Comparison of ENCODE assay signal across 22 mouse cellular contexts in genomic region chr10:71106491-71107205, GRCm38 (mm10). TPM values are rescaled to one million over a fixed set of nuclear protein-coding genes. Genes with fewer than 3 reads are reported as not detected.
DNase-seq lines count a peak whose midpoint lies in the region; ATAC-seq and TF ChIP-seq lines count a peak whose summit lies in the region.
"Had no signal": no experiment of that assay in that cellular context is flagged by ENCODE, and none has a peak within 500 bp of the region (broad histone marks: within the 10 kb centered on the region; RNA-seq: fewer than 3 reads in every experiment).

No protein-coding gene starts in this region.

- no peak for TF ChIP-seq CTCF in kidney, adult 2 months (conservative IDR thresholded peaks at IDR 0.05; ENCODE audit: insufficient read depth, insufficient read length, low read depth, low read length)

- H3K4me3 ChIP-seq in kidney, adult 2 months (ENCODE audit: insufficient read depth, low read depth, low read length), result no peak overlapping the region
- H3K4me3 ChIP-seq in megakaryocyte, embryonic 14.5 days (replicated peaks), result peak overlapping the region; percentile 50
- peak overlapping the region in 1 of 2 experiments; percentile 29; a peak in 2 of 4 replicates for H3K4me3 ChIP-seq in ES-E14 (ENCODE audit: insufficient read depth in 1 of 2, low read depth in 1 of 2, low read length in 2 of 2, poor library complexity in 1 of 2, severe bottlenecking in 1 of 2)
- no peak overlapping the region for H3K4me3 ChIP-seq in neural tube, embryonic 15.5 days (replicated peaks)
- H3K4me3 ChIP-seq: embryonic facial prominence, embryonic 10.5 days; forebrain, embryonic 13.5 days; heart, adult 2 months; heart, embryonic 15.5 days; hindbrain, embryonic 10.5 days had no signal

- no peaks in the 10 kb centered on the region for H3K36me3 ChIP-seq in kidney, adult 2 months (ENCODE audit: control insufficient read depth, insufficient read depth, low read length)
- H3K36me3 ChIP-seq in megakaryocyte, embryonic 14.5 days (replicated peaks; ENCODE audit: low read length), result no peaks in the 10 kb centered on the region
- H3K36me3 ChIP-seq in ES-E14 (ENCODE audit: control insufficient read depth, insufficient read depth, low read length, poor library complexity, severe bottlenecking), result no peaks in the 10 kb centered on the region
- H3K36me3 ChIP-seq in neural tube, embryonic 15.5 days, result no peaks in the 10 kb centered on the region
- H3K36me3 ChIP-seq: embryonic facial prominence, embryonic 10.5 days; heart, embryonic 15.5 days; hindbrain, embryonic 10.5 days had no signal

- WGBS in kidney, adult 2 months, result 74% methylated on average over 9 of the region's 9 CpGs
- 96% methylated on average over 9 of the region's 9 CpGs for WGBS in neural tube, embryonic 15.5 days

- in situ Hi-C loops in ES-E14 (cut with MboI; ENCODE audit: low sequenced_read_pairs in 2 of 2, unreplicated experiment in 2 of 2), result no loop called here

- peak overlapping the region; percentile 71 for H3K27ac ChIP-seq in kidney, adult 2 months (ENCODE audit: insufficient read depth, low read depth, low read length)
- no peak overlapping the region for H3K27ac ChIP-seq in ES-E14 (ENCODE audit: insufficient read depth, low read depth, low read length, poor library complexity, severe bottlenecking)
- no peak overlapping the region for H3K27ac ChIP-seq in neural tube, embryonic 15.5 days (replicated peaks)
- H3K27ac ChIP-seq: embryonic facial prominence, embryonic 10.5 days; forebrain, embryonic 13.5 days; heart, adult 2 months; heart, embryonic 15.5 days; hindbrain, embryonic 10.5 days; hindbrain, embryonic 14.5 days had no signal

- no peak for ATAC-seq in megakaryocyte, adult 5-6 weeks (ENCODE audit: poor library complexity, severe bottlenecking)
- ATAC-seq in neural tube, embryonic 15.5 days (ENCODE audit: low FRiP score), result no peak
- ATAC-seq: forebrain, embryonic 13.5 days had no signal

- H3K9me3 ChIP-seq in megakaryocyte, embryonic 14.5 days, result peaks cover 33% of the 10 kb centered on the region
- H3K9me3 ChIP-seq in ES-E14 (ENCODE audit: control insufficient read depth, insufficient read depth, low read depth, low read length), result no peaks in the 10 kb centered on the region
- H3K9me3 ChIP-seq in neural tube, embryonic 15.5 days (replicated peaks), result no peaks in the 10 kb centered on the region
- H3K9me3 ChIP-seq: embryonic facial prominence, embryonic 10.5 days; forebrain, embryonic 13.5 days; heart, embryonic 15.5 days; hindbrain, embryonic 10.5 days had no signal

- no peak overlapping the region for H3K4me2 ChIP-seq in neural tube, embryonic 15.5 days
- H3K4me2 ChIP-seq: forebrain, embryonic 13.5 days; heart, embryonic 11.5 days; heart, embryonic 15.5 days; hindbrain, embryonic 14.5 days had no signal

- no peak for TF ChIP-seq POLR2A in kidney, adult 2 months (IDR thresholded peaks at IDR 0.05; ENCODE audit: low read depth, low read length)

- no peaks in the 10 kb centered on the region for H3K27me3 ChIP-seq in kidney, adult 2 months (replicated peaks; ENCODE audit: control insufficient read depth, insufficient read depth, low read length)
- H3K27me3 ChIP-seq in megakaryocyte, embryonic 14.5 days (replicated peaks), result no peaks in the 10 kb centered on the region
- H3K27me3 ChIP-seq in neural tube, embryonic 15.5 days (replicated peaks), result no peaks in the 10 kb centered on the region
- H3K27me3 ChIP-seq: forebrain, embryonic 13.5 days; heart, embryonic 15.5 days had no signal

- peak; percentile 63 for DNase-seq in kidney, adult 2 months
- no peak for DNase-seq in kidney, adult 9 months
- peak; percentile 13 for DNase-seq in ES-E14 (ENCODE audit: low read depth, low spot score)
- DNase-seq in gastrocnemius, postnatal 4 days (ENCODE audit: low spot score in 2 of 2), result no peak
- DNase-seq: adrenal gland, adult 2 months; adrenal gland, postnatal 25 days; cerebellum, adult 18-20 months; cerebellum, adult 9-11 months; cerebellum, postnatal 36 days; gastrocnemius, postnatal 36 days; heart, adult 2 months; heart, postnatal 14 days had no signal

- H3K9ac ChIP-seq in ES-E14 (ENCODE audit: insufficient read depth, low read depth, low read length, poor library complexity, severe bottlenecking), result no peak overlapping the region; the same call in 1 of the 2 replicates
- H3K9ac ChIP-seq in neural tube, embryonic 15.5 days (replicated peaks), result no peak overlapping the region
- H3K9ac ChIP-seq: forebrain, embryonic 13.5 days; heart, embryonic 15.5 days; hindbrain, embryonic 14.5 days had no signal

- peaks cover 13% of the 10 kb centered on the region; the same call in 1 of the 2 replicates for H3K4me1 ChIP-seq in kidney, adult 2 months (ENCODE audit: control insufficient read depth, insufficient read depth, low read length)
- H3K4me1 ChIP-seq in megakaryocyte, embryonic 14.5 days, result no peaks in the 10 kb centered on the region
- no peaks in the 10 kb centered on the region for H3K4me1 ChIP-seq in ES-E14 (ENCODE audit: control insufficient read depth in 2 of 2, insufficient read depth in 2 of 2, low read length in 2 of 2, poor library complexity in 1 of 2)
- no peaks in the 10 kb centered on the region for H3K4me1 ChIP-seq in neural tube, embryonic 15.5 days
- H3K4me1 ChIP-seq: heart, embryonic 15.5 days; hindbrain, embryonic 10.5 days had no signal

TF ChIP-seq in ES-E14, 5 proteins besides CTCF, POLR2A, EP300 and RAD21:
- TF ChIP-seq MAFK (IDR thresholded peaks at IDR 0.05; ENCODE audit: insufficient read depth, low read depth, low read length), result no peak
- TF ChIP-seq ZC3H11A (IDR thresholded peaks at IDR 0.05; ENCODE audit: borderline replicate concordance, low read depth, low read length), result no peak
- no peak for TF ChIP-seq ZNF384 (IDR thresholded peaks at IDR 0.05; ENCODE audit: low read depth, low read length)
- no peak for TF ChIP-seq CHD2 (IDR thresholded peaks at IDR 0.05; ENCODE audit: low read depth, low read length)
- TF ChIP-seq HCFC1 (IDR thresholded peaks at IDR 0.05; ENCODE audit: borderline replicate concordance, insufficient read depth, low read length), result no peak
TF ChIP-seq in ES-E14: peak in this region for 0.

RNA-seq across cellular contexts. Expression of gene Bicc1, which starts 52.9 kb away (rescaled TPM):
- polyA plus RNA-seq in kidney, adult 2 months (2012; rRNA removed), result 69.0 and 78.8 TPM in 2 replicates
- polyA plus RNA-seq in megakaryocyte, embryonic 14.5 days (2012; ENCODE audit: insufficient read depth, low replicate concordance), result 0.01 TPM in 1 of 2 replicates, not detected in the other
- total RNA-seq in megakaryocyte, adult 5-6 weeks (2015), result 0.05 TPM in 1 of 2 replicates, not detected in the other
- total RNA-seq in megakaryocyte, adult 5-6 weeks (2017), result not detected in 2 replicates
- 1.2 and 1.8 TPM in 2 replicates for total RNA-seq in ES-E14 (2012; rRNA removed)
- polyA plus RNA-seq in neural tube, embryonic 15.5 days (2015; fragmentation: Nextera tagmentation; extraction: Ambion mirVana), result 5.8 and 8.4 TPM in 2 replicates
- 10 to 100 TPM; 47.5 to 57.5 TPM for total RNA-seq in gastrocnemius, postnatal 4 days (2021)
- total RNA-seq: MEL had no signal

Comparison
In these comparisons a context has a peak if more than half of its experiments do, and no peak if none do; other contexts are left out.
1. DNase-seq: peak in kidney, adult 2 months (single experiment) and ES-E14 (single experiment); none in kidney, adult 9 months (single experiment) and gastrocnemius, postnatal 4 days (0 of 2).
2. RNA of gene Bicc1, which starts 52.9 kb away (total RNA-seq): 47.5 to 57.5 TPM in gastrocnemius, postnatal 4 days; 1.2 to 1.8 TPM in ES-E14 and 0.05 TPM in megakaryocyte, adult 5-6 weeks; every median in the first group is over 10 times any median in the second.